Mouse (Mus musculus): ENCODE data around the gene Zmiz1. TPM values are rescaled to one million over a fixed set of nuclear protein-coding genes. Genes with fewer than 3 reads are reported as not detected.

The Zmiz1 gene
- 10 to 100 TPM; 18.5 to 28.7 (median 21.8) TPM for total RNA-seq (2022)

DNA sequence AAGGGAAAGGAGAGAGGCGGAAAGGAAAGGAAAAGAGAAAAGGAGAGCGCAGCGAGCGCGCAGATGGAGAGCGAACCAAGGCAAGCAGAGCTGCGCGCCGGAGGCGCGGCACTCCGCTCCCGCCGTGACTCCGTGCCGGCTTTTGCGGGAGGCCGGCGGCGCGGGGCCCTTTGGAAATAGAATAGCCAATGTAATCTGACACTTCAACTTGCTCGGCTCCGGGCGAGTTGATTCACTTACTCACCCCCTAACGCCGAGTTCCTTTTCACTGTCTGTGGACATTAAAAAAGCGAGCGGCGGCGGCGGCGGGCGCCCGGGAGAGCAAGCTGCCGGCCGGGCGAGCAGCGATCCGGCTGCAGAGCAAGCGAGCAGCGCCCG lies at the start of gene Zmiz1:
Zmiz1 (plus strand) TSS at position 170 of the 378 bp plus-strand sequence.
- DNase-seq (ENCODE audit: low spot score in 2 of 2) = peak; percentile 81 to 83

DNA sequence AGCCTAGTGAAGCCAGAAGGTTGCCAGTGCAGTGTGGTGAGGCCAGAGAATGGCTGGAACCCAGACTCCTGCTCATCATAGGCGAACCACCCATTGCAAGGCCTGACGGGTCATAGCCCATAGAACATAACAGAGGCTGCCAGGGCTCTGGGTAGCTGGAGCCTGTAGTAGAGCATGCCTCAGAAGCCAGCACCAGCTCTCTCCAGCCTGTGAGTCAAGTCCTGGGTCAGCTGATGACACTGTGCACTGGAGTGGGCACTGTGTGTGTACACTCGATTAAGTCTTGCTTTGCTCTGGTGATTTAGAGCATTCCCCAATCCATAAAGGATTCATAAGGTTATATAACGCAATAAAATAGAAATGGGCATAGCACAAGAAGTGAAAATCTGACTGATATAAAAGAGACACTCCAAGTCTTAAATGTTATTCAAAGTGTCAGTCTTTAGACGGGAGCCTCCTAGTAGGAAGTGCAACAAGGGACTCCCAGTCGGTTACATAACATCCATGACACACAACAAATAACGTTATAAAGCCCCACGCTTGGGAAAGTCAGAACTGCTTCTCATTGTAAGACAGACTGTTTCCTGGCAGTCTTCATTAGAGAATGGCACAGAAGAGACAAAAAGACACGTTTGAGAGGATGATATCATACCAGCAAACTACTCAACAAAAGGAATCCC lies 47.0 kb upstream of the Zmiz1 start:
- no peak for DNase-seq (ENCODE audit: low spot score in 2 of 2)

DNA sequence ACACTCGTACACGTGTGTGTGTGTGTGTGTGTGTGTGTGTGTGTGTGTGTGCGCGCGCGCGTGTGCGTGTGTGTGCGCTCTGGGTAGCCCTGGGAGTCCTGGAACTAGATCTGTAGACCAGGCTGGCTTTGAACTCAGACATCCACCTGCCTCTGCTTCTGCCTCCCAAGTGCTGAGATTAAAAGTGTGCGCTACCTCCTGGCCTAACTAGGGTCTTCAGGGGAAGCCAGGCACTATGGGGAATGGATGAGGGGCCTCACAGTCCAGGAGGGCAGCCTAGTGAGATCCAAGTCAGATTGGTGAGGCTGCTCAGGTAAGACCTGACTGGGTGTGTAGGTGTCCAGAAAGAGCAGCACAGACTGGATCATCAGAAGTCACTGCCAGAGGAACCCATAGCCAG lies 46.2 kb upstream of the Zmiz1 start:
- DNase-seq (ENCODE audit: low spot score in 2 of 2) = no peak

DNA sequence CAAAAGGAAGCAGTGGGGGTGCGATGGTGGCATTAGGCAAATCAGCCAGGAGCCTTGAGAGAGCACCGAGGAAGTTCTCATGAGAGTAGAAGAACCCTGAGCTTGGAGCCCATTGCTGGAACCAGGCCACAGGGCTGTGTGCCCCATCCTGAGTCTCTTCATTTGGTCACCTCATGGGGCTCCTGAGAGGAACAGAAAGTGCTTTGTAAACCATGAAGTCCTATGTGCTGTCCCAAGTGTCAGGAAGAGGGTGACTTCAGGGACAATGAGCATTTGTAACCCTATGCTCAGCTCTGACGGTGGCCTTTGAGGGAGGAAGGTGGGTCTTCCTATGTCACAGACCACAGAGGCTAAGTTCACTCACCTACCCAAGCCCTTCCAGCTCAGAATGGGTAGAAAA lies 45.5 kb upstream of the Zmiz1 start:
- DNase-seq (ENCODE audit: low spot score in 2 of 2) = no peak

DNA sequence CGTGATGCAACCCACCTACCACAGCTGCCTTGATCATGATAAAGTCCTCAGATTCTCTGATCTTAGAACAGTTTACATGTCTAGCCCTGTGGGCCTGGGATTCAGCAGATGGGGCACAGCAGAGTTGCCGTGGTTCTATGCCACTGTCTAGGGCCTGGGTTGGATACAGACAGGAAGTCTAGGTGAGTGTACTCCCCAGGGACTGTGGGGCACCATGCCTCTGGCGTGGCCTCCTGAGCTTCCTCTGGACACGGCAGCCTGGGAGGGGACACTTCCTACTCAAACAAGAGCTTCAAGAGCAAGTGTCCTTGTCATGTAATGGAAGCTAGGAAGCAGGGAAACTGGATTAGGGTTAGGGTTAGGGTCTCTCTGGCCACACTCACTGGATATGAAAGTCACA lies 44.9 kb upstream of the Zmiz1 start:
- DNase-seq (ENCODE audit: low spot score in 2 of 2) = no peak

DNA sequence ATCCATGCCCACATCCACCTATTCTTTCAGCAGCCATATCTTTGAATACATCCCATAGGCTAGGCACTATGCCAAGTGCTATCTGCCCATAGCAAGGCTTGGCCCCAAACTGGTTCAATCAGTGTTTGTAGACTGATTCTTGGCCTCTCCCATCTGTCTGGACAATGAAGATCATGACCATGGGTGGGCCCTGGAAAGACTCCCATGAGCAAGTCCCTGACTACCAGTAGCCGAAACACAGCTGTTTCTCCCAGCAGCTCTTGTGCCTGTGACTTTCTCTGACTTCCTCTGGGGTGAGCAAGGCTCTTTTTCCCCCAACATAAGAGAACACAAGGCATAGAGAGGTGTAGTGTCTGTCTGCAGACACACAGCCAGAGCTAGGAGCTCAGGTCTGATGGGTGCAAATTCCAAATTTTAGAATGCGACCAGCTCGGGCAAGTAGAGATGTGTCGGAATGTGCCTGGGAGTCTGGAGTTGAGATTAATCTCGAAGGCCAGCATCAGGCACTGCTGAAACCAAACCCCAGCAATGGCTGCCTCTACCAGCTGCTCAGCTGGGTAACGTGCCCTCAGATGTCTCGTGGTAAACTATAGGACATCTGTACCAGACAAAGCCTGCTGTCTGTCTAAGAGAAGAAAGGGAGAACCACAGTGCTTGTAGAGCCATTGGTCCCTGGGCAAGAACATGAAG lies 38.8 kb upstream of the Zmiz1 start:
- no peak for DNase-seq (ENCODE audit: low spot score in 2 of 2)

DNA sequence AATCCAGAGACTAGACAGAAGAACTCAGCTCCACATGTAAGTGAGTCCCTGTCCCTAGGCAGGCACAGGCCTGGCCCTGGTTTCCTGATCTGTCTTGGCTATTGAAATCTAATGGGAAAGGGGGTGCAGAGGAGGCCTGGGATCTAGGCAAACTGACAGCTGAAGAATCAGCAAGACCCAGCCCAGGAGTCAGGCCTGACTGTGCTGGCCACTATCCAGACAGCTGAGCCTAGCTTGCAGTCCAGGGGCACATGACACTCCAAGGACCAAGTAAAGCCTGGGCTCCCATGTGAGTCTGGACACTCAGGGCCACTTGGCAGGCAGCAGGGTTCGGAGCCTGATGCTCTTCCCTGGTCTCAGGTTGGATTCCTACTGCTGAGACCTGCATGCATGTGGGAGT lies 38.0 kb upstream of the Zmiz1 start:
- DNase-seq (ENCODE audit: low spot score in 2 of 2) = peak in 1 of 2 experiments; percentile 15

DNA sequence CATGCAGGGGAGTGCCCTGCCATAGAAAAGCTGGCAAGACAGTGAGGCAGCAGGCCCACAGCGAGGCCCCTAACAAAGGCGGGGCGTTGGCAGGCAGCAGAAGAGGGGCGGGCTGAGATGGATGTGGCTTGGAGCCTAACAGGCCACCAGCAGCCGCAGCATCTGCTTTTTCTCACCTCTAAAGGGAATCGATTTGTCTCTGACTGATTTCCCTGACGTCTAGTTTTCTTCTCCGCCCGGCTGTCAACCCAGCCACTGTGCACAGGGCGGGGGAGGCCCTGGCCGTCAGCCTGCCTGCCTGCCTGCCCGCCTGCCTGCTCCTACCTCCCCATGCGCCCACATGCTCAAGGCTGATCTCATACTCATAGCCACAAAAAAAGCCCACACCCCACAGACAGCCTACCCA lies 37.4 kb upstream of the Zmiz1 start:
- DNase-seq (ENCODE audit: low spot score in 2 of 2) = no peak

DNA sequence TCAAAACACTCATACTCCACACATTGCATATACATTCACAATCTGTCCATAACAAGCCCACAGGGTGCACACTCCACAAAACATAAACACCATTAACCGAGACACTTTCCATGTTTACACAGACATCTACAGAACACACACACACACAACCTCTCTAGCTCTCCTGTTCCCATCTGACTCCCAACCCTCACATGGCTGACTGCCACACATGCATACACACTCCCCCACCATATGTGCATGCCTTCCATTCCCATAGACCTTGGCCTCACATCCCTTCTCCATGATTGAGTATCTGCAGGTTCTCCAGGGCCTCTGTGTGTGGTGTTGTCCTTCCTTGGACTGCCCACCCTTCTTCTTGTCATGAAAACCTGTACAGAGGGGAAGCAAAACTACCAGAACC lies 36.0 kb upstream of the Zmiz1 start:
- no peak for DNase-seq (ENCODE audit: low spot score in 2 of 2)

DNA sequence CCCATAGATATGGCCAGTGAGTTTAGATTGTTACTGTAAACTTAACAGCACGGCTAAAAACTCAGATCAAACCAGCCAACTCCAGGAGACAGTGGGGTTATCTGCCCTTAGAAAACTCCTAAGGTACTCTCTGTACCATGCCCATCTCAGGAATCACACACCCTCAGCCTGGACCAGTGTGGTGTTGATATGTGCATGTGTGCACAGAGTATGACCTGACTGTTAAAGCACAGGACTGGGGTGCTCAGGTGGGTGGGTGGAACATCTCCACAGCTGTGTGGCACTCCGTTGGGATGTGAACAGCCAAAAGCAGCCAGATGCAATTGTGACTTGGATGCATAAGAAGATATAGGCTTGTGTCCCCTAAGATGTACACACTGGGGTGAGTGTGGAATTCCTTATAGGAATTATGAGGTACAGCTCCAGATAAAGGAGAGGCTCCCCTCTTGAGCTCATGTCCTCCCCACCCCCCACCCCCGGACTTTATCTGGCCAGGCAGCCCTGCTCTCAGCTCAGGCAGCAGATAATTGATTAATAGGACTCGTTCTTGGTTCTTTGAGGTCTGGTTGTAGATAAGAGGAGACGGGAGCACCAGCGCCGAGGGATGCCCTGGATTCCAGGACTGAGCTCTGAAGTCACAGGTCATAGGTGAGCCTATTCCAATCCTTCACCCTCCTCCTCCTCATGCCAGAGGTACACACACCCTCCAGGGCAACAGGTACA lies 35.1 kb upstream of the Zmiz1 start:
- DNase-seq (ENCODE audit: low spot score in 2 of 2) = no peak

DNA sequence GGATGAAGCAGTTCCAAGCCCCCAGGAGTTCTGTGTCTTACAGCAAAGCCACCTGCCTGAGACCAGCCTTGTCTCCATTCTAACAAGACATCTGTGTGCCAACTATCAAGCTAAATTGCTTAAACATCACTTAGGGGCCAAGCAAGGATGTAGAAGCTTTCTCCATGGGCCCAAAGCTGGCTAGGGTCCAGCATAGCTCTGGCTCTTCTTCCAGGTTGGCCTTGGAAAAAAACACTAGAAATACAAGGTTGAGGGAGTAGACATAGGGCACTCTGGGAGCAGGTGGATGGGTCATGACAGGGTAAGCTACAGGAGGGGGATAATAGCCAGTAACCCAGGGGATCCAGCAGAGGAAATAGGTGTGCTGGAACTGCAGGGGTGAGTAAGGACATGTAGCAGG lies 20.7 kb upstream of the Zmiz1 start:
- DNase-seq (ENCODE audit: low spot score in 2 of 2) = no peak

DNA sequence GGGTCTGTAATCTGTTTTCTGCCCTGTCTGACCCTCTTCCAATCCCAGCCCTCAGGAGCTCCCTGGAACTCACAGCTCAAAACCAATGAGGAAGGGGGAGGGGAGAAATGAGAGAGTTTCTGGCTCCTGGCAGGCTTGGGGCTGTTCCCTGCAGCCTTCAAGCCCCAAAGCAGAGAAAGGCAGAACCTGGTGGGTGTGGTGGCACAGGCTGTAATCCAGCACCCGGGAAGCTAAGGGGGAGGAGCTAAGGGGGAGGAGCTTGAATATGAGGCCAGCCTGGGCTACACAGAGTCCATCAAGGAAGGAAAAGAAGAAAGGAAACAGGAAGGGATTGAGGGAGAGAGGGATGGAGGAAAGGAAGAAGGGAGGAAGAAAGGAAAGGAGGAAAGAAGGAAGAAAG lies 18.9 kb upstream of the Zmiz1 start:
- DNase-seq (ENCODE audit: low spot score in 2 of 2) = no peak

DNA sequence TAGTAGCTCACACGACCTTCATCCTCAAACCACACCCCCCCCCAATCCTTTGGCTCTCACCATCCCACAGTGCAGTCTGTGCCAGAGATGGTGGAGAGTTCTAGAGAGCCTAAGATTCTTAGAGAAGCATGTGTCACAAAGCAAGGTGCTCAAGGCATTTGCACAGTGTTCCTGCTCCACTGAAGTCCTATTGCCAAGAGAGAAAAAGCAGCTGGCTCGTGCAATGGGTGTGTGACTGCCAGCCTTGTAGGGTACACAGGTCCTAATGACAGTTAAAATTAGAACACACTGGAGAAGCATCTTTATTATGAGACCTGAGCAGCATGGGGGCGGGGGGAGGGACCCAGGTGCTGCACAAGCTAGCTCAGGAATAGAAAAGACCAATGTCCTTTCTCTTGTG lies 18.2 kb upstream of the Zmiz1 start:
- no peak for DNase-seq (ENCODE audit: low spot score in 2 of 2)

DNA sequence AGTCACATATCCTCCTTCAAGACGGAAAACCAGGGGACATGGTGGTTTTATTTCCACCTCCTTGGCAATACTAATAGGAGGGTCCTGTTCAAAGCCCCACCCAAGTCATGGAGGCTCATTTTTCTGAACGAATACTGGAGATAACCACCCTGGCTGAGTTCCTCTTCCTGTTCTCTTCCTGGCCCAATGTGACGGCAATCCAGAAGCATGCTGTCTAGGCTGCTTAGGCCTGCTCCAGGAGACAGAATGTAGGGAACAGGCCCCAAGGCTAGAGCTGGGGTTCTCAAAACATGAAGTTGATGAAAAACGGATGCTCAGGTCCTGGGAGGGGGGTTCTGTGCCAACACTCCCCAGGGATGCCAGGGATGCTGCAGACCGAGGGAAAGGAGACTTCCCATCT lies 17.5 kb upstream of the Zmiz1 start:
- DNase-seq (ENCODE audit: low spot score in 2 of 2) = no peak

DNA sequence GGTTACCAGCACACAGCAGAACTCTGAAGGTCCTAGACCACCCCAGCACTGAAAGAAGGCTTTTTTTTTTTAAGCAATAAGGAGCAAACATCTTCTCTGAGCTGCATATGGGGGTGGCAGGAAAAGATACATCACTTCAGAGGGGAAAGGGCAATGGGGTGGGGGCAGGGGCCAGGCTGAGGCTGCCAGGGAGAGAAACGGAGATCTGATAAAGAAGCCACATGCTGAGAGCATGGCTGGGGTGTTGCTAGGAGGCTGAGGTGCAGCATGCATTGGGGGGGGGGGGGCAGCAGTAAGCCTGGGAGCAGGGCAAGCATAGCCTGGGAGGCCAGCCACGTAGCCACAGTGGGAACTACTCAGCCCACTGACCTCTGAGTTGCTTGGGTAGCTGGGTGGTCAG lies 16.3 kb upstream of the Zmiz1 start:
- DNase-seq (ENCODE audit: low spot score in 2 of 2) = no peak

DNA sequence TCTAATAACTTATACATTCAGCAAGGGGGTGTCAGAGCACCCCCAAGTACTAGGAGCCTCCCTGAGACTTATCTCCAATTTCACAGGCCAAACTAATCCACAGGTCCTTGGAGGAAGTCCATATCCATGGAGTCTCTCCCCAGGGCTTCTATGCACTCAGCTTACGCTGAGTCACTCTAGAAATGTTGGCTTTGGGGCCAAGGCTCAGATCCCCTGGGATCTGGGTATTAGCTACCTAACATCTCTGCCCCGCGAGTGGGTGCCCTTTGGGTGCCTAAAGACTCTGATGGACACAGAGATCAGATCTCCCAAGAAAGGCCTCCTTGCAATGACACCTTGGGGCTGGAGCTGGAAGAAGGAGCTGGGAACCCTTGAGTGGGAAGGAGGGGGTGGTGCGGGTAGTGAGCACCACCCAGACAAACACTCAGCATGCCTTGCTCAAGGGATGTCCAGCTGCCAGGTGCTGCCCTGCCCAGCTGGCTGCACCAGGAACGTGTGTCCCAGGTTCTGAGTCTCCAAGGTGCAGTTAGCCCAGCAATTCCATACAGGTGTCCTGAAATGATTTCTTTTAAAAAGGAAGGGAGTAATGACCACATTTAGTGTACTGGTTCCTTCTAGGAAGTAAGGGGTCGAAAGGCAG lies 11.7 kb upstream of the Zmiz1 start:
- DNase-seq (ENCODE audit: low spot score in 2 of 2) = no peak

DNA sequence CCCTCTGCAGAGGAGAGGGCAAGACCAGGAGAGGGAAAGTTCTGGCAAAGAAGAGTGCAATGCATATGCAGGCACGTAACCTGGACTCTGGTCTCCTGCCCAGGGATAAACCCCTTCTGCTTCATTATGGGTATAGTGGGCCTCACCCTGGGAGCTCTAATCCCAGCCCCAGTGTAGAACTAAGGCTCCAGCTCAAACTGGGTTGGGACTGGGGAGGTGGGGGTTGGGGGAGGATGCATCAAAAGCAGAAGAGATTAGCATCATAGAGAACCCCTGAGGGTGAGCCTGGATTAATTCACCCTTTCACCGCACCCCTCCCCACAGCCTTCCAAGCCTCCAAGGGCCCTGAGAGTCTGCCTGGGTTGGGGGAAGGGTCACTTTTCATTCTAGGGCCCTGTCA lies 10.5 kb upstream of the Zmiz1 start:
- no peak for DNase-seq (ENCODE audit: low spot score in 2 of 2)

DNA sequence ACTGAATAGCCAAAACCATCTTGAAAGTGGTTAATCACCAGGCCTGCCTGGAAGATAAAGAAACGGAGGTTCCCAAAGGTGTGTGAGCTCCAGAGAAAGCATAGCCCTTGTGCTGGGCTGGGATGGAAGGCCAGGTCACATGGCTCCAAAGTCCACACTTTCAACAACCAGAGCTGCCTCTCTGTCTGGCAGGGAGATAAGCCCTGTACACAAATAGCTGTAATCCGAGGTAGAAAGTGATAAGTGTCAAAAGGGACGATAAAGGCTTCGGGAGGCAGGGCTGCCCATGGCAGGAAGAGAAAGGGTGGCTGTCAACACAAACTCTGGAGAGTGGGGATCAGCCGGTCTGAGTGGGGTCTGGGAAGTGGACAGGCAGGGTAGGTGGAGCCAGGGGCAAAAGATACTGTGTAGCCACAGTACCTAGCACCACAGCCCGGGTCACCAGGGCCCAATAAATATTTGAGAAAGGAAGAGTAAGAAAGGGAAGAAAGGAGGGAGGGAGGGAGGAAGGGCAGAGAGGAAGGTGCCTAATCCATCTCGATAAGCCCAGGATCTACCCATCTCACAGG lies 7.8 kb upstream of the Zmiz1 start:
- no peak for DNase-seq (ENCODE audit: low spot score in 2 of 2)

DNA sequence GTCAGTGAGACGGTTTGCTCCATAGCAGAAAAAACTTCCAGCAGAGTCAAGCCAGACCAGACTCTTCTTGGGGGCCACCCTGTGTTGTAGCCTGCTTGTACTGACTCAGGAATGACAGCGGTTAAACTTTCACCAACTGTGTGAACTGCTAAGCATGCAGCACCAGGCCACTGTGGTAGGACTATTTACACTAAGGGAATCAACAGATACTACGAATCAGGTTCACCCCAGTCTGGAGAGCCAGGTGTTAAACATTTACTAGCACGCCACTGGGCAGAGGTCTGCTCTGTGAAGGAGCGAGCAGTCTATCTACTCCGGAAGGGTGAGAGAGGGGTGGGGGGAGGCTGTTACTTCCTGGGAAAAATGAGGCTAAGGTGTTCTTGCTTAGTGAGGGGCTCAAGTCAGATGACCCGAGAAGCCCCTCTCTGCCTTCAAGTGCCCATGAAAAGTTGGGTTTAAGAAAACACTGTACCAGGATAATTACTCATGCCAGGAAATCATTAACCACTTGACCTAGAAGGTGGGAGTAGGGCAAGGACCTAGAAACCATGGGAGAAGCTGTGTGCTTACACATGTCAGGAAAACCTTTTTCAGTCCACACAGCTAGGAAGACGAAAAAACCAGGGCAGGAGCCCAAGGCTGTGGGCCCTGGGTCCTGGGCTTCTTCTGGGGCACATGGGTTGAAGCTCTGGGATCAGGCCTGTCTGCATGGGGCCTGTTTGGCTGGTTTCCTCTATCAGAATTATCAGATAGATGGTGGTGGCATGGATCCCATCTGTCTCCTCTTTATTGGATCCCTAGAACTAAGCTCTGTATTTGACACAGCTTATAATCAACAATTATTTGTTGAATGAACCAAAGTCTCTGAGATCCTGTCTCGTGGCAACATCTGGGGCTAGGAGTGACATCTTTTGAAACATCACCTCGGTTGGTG lies 7.0 kb upstream of the Zmiz1 start:
- no peak for DNase-seq (ENCODE audit: low spot score in 2 of 2)

DNA sequence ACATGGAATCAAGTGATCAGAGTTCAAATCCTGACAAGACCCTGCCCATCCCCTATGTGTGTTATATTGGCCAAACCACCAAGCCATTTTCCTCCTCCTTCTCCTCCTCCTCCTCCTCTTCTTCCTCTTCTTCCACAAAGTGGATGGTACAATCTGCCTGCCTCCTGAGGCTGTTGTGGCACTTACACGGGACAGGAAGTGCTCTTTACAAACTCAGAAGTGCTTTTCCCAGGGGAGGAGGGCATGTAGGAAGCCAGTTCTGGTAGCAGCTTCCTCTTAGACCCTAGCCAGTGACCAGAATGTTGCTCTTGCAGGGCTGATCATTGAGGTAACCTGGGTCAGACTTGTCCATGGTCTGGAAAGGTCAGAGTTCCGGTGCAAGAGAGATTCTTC lies 6.4 kb upstream of the Zmiz1 start:
- DNase-seq (ENCODE audit: low spot score in 2 of 2) = no peak
